Mouse (Mus musculus) MEL (cell line): ENCODE results near the gene Stard5. TPM values are rescaled to one million over a fixed set of nuclear protein-coding genes. Genes with fewer than 3 reads are reported as not detected.

Experiments used
- DNase-seq: peaks from one replicate; pipeline ENCODE4 v3.0.0; 2011; ENCODE audit warnings: low read depth, low spot score
- H3K27ac ChIP-seq: 2 replicates; pipeline ENCODE4 v1.5.1; 2012; ENCODE audit warnings: low read depth, mild to moderate bottlenecking, control low read depth, low read length, moderate library complexity; ENCODE audit not compliant: control insufficient read depth
- H3K27me3 ChIP-seq, 2 experiments: fragments of 150-350 bp in 1 of 2; sonication (generic) in 1 of 2; 2 replicates each; pipeline ENCODE4 v1.6.1; 2012; ENCODE audit warnings: low read length in 2 of 2, mild to moderate bottlenecking in 2 of 2, improper control_type of control experiment in 1 of 2, moderate library complexity in 1 of 2; ENCODE audit not compliant: insufficient read depth in 2 of 2, control insufficient read depth in 1 of 2
- H3K36me3 ChIP-seq, 2 experiments: 2 replicates each; pipeline ENCODE4 v1.6.1; 2012 to 2014; ENCODE audit warnings: low read length in 2 of 2, improper control_type of control experiment in 1 of 2, inconsistent platforms in 1 of 2, mild to moderate bottlenecking in 1 of 2; ENCODE audit not compliant: insufficient read depth in 2 of 2, control insufficient read depth in 1 of 2
- H3K4me1 ChIP-seq, 2 experiments: fragments of 150-350 bp in 1 of 2; sonication (generic) in 1 of 2; 2 replicates each; pipeline ENCODE4 v1.6.1; 2012; ENCODE audit warnings: low read length in 2 of 2, improper control_type of control experiment in 1 of 2, mild to moderate bottlenecking in 1 of 2; ENCODE audit not compliant: insufficient read depth in 2 of 2, control insufficient read depth in 1 of 2
- H3K4me3 ChIP-seq, 2 experiments: fragments of 150-350 bp in 1 of 2; sonication (generic) in 1 of 2; 2 replicates each; pipeline ENCODE4 v1.5.1; 2012; ENCODE audit warnings: low read depth in 2 of 2, low read length in 2 of 2, mild to moderate bottlenecking in 2 of 2, moderate library complexity in 2 of 2, control low read depth in 1 of 2, improper control_type of control experiment in 1 of 2; ENCODE audit not compliant: control insufficient read depth in 1 of 2, insufficient read depth in 1 of 2
- H3K79me2 ChIP-seq: 2 replicates; pipeline ENCODE4 v1.6.1; 2012; ENCODE audit warnings: mild to moderate bottlenecking, low read length, moderate library complexity; ENCODE audit not compliant: control insufficient read depth, poor library complexity, insufficient read depth
- H3K9ac ChIP-seq: 2 replicates; pipeline ENCODE4 v1.6.1; 2012; ENCODE audit warnings: low read depth, mild to moderate bottlenecking, control low read depth, low read length, moderate library complexity; ENCODE audit not compliant: control insufficient read depth, poor library complexity, severe bottlenecking
- H3K9me3 ChIP-seq: fragments of 150-350 bp; sonication (generic); replicated peaks from 2 replicates; pipeline ENCODE4 v1.6.1; 2012; ENCODE audit warnings: mild to moderate bottlenecking, low read length, improper control_type of control experiment, moderate library complexity; ENCODE audit not compliant: insufficient read depth
- BHLHE40 ChIP-seq: IDR thresholded peaks from 2 replicates; pipeline ENCODE4 v1.6.1; 2012; ENCODE audit warnings: low read depth, mild to moderate bottlenecking, inconsistent platforms, low read length, improper control_type of control experiment, borderline replicate concordance
- CTCF ChIP-seq, 3 experiments: IDR thresholded peaks in 2 of 3; conservative IDR thresholded peaks in 1 of 3; 2 replicates each; pipeline ENCODE4 v1.5.1; 2011 to 2012; ENCODE audit warnings: low read length in 3 of 3, low read depth in 2 of 3, mild to moderate bottlenecking in 2 of 3, improper control_type of control experiment in 1 of 3, inconsistent platforms in 1 of 3, mixed read lengths in 1 of 3, moderate library complexity in 1 of 3; ENCODE audit not compliant: control insufficient read depth in 1 of 3, insufficient read depth in 1 of 3, poor library complexity in 1 of 3, severe bottlenecking in 1 of 3
- ELF1 ChIP-seq: IDR thresholded peaks from 2 replicates; pipeline ENCODE4 v1.6.1; 2014; ENCODE audit warnings: low read depth, mild to moderate bottlenecking, inconsistent platforms, low read length, improper control_type of control experiment, moderate library complexity
- ETS1 ChIP-seq: IDR thresholded peaks from 2 replicates; pipeline ENCODE4 v1.6.1; 2012; ENCODE audit warnings: low read depth, mild to moderate bottlenecking, inconsistent platforms, low read length, improper control_type of control experiment, moderate library complexity
- GABPA ChIP-seq: IDR thresholded peaks from 2 replicates; pipeline ENCODE4 v1.6.1; 2012; ENCODE audit warnings: low read depth, mild to moderate bottlenecking, inconsistent platforms, low read length, improper control_type of control experiment, moderate library complexity
- GATA1 ChIP-seq: IDR thresholded peaks from 2 replicates; pipeline ENCODE4 v1.6.1; 2011; ENCODE audit warnings: low read depth, low read length, improper control_type of control experiment
- HCFC1 ChIP-seq: IDR thresholded peaks from 2 replicates; pipeline ENCODE4 v1.6.1; 2012; ENCODE audit warnings: low read depth, mild to moderate bottlenecking, inconsistent platforms, low read length, improper control_type of control experiment, moderate library complexity
- MAFK ChIP-seq: IDR thresholded peaks from 2 replicates; pipeline ENCODE4 v1.6.1; 2011; ENCODE audit warnings: low read depth, mild to moderate bottlenecking, low read length, improper control_type of control experiment, borderline replicate concordance
- MAX ChIP-seq: IDR thresholded peaks from 2 replicates; pipeline ENCODE4 v1.6.1; 2011; ENCODE audit warnings: low read length, improper control_type of control experiment
- MAZ ChIP-seq: IDR thresholded peaks from 2 replicates; pipeline ENCODE4 v1.6.1; 2012; ENCODE audit warnings: low read depth, mild to moderate bottlenecking, inconsistent platforms, low read length, improper control_type of control experiment
- MYB ChIP-seq: IDR thresholded peaks from 2 replicates; pipeline ENCODE4 v1.6.1; 2011; ENCODE audit warnings: mild to moderate bottlenecking, low read depth, low read length, improper control_type of control experiment
- NELFE ChIP-seq: IDR thresholded peaks from 2 replicates; pipeline ENCODE4 v1.6.1; 2011; ENCODE audit warnings: low read depth, low read length, improper control_type of control experiment
- NRF1 ChIP-seq: IDR thresholded peaks from 2 replicates; pipeline ENCODE4 v1.6.1; 2014; ENCODE audit warnings: low read depth, mild to moderate bottlenecking, inconsistent platforms, low read length, improper control_type of control experiment, moderate library complexity; ENCODE audit not compliant: poor library complexity, insufficient read depth, severe bottlenecking
- POLR2A ChIP-seq, 2 experiments: IDR thresholded peaks; 2 replicates each; pipeline ENCODE4 v1.6.1; 2011 to 2012; ENCODE audit warnings: low read length in 2 of 2, mild to moderate bottlenecking in 2 of 2, control low read depth in 1 of 2, improper control_type of control experiment in 1 of 2, low read depth in 1 of 2, moderate library complexity in 1 of 2; ENCODE audit not compliant: control insufficient read depth in 1 of 2, insufficient read depth in 1 of 2, poor library complexity in 1 of 2
- POLR2AphosphoS2 ChIP-seq: IDR thresholded peaks from 2 replicates; pipeline ENCODE4 v1.6.1; 2011; ENCODE audit warnings: low read length, improper control_type of control experiment
- RAD21 ChIP-seq: IDR thresholded peaks from 2 replicates; pipeline ENCODE4 v1.6.1; 2011; ENCODE audit warnings: mild to moderate bottlenecking, low read depth, low read length, improper control_type of control experiment
- SIN3A ChIP-seq: IDR thresholded peaks from 2 replicates; pipeline ENCODE4 v1.6.1; 2012; ENCODE audit warnings: low read length, improper control_type of control experiment, inconsistent platforms
- SMC3 ChIP-seq: IDR thresholded peaks from 2 replicates; pipeline ENCODE4 v1.6.1; 2011; ENCODE audit warnings: low read depth, low read length, improper control_type of control experiment
- TBP ChIP-seq: IDR thresholded peaks from 2 replicates; pipeline ENCODE4 v1.8.0; 2011; ENCODE audit warnings: low read depth, low read length, improper control_type of control experiment
- TCF12 ChIP-seq: IDR thresholded peaks from 2 replicates; pipeline ENCODE4 v1.6.1; 2014; ENCODE audit warnings: low read depth, mild to moderate bottlenecking, inconsistent platforms, low read length, improper control_type of control experiment, moderate library complexity
- UBTF ChIP-seq: IDR thresholded peaks from 2 replicates; pipeline ENCODE4 v1.6.1; 2012; ENCODE audit warnings: low read depth, mild to moderate bottlenecking, inconsistent platforms, low read length, improper control_type of control experiment, moderate library complexity, borderline replicate concordance; ENCODE audit not compliant: insufficient read depth
- USF1 ChIP-seq: IDR thresholded peaks from 2 replicates; pipeline ENCODE4 v1.6.1; 2014; ENCODE audit warnings: low read depth, mild to moderate bottlenecking, inconsistent platforms, low read length, improper control_type of control experiment, moderate library complexity
- USF2 ChIP-seq, 2 experiments: IDR thresholded peaks; 2 replicates each; pipeline ENCODE4 v1.6.1; 2011 to 2012; ENCODE audit warnings: improper control_type of control experiment in 2 of 2, low read length in 2 of 2, borderline replicate concordance in 1 of 2, inconsistent platforms in 1 of 2, low read depth in 1 of 2, mild to moderate bottlenecking in 1 of 2; ENCODE audit not compliant: insufficient read depth in 1 of 2
- ZKSCAN1 ChIP-seq: IDR thresholded peaks from 2 replicates; pipeline ENCODE4 v1.6.1; 2012; ENCODE audit warnings: low read depth, mild to moderate bottlenecking, inconsistent platforms, low read length, improper control_type of control experiment, moderate library complexity
- ZNF384 ChIP-seq: IDR thresholded peaks from 2 replicates; pipeline ENCODE4 v1.6.1; 2012; ENCODE audit warnings: low read depth, mild to moderate bottlenecking, inconsistent platforms, low read length, improper control_type of control experiment
- polyA plus RNA-seq, 2 experiments: library from polyadenylated mRNA; stranded (reverse) in 1 of 2; unstranded in 1 of 2; fragments of >175 nt in 1 of 2; fragments of >200 nt in 1 of 2; gene quantifications; 2 replicates each; pipeline versions ENCODE4 v1.2.1 to v1.2.4; 2012; ENCODE audit warnings: low replicate concordance in 2 of 2, low read depth in 1 of 2; ENCODE audit not compliant: insufficient read length in 2 of 2, insufficient read depth in 1 of 2, missing spikeins in 1 of 2
- total RNA-seq: library from RNA; depleted of rRNA; stranded (reverse); fragments of 300-350 nt; gene quantifications from 2 replicates; pipeline ENCODE4 v1.2.3, GENCODE M21; 2012

Stard5 gene
- total and polyA plus RNA-seq, 3 experiments, result 2.3 to 3.1 TPM; not detected in 1

- Histone ChIP-seq H3K9me3 (no peaks in the 10 kb centered on the region), H3K4me1 (no peaks in the 10 kb centered on the region; a peak in 1 of 4 replicates), H3K4me3 (no peak overlapping the region), H3K27me3 (no peaks in the 10 kb centered on the region), H3K79me2 (no peaks in the 10 kb centered on the region), H3K27ac (no peak overlapping the region), H3K9ac (no peak overlapping the region), H3K36me3 (no peaks in the 10 kb centered on the region)
- DNase-seq, result peak; percentile 30
- TF ChIP-seq CTCF (IDR thresholded peaks at IDR 0.05 in 2 of 3, conservative IDR thresholded peaks at IDR 0.05 in 1 of 3; ENCODE audit: control insufficient read depth in 1 of 3, insufficient read depth in 1 of 3, low read depth in 2 of 3, low read length in 3 of 3, poor library complexity in 1 of 3, severe bottlenecking in 1 of 3) (peak; percentile 45 to 71 (median 54); a peak in 5 of 6 replicates), GATA1 (no peak), ZNF384 (no peak), MAZ (no peak), RAD21 (peak; percentile 45), HCFC1 (no peak), MAX (no peak), POLR2AphosphoS2 (no peak), UBTF (no peak), SMC3 (peak; percentile 52), MAFK (no peak)
Measured at GRCm38 (mm10) chr7:83599913-83600286, 31.9 kb upstream of the Stard5 start.

- Histone ChIP-seq H3K4me1 (no peaks in the 10 kb centered on the region; a peak in 1 of 4 replicates), H3K36me3 (no peaks in the 10 kb centered on the region), H3K9ac (no peak overlapping the region), H3K4me3 (no peak overlapping the region), H3K9me3 (no peaks in the 10 kb centered on the region), H3K79me2 (no peaks in the 10 kb centered on the region), H3K27me3 (no peaks in the 10 kb centered on the region), H3K27ac (no peak overlapping the region)
- TF ChIP-seq MAZ, result no peak
- no peak for TF ChIP-seq HCFC1
- TF ChIP-seq USF2 (IDR thresholded peaks at IDR 0.05; ENCODE audit: borderline replicate concordance in 1 of 2, insufficient read depth in 1 of 2, low read depth in 1 of 2, low read length in 2 of 2), result no peak
- no peak for DNase-seq
Measured at GRCm38 (mm10) chr7:83604180-83604944, 27.4 kb upstream of the Stard5 start.

GRCm38 (mm10) chr7:83606796-83607195, 25.0 kb upstream of the Stard5 start:
- Histone ChIP-seq H3K79me2 (no peaks in the 10 kb centered on the region), H3K27ac (no peak overlapping the region), H3K9me3 (no peaks in the 10 kb centered on the region), H3K4me3 (no peak overlapping the region), H3K27me3 (no peaks in the 10 kb centered on the region), H3K9ac (no peak overlapping the region), H3K4me1 (no peaks in the 10 kb centered on the region), H3K36me3 (no peaks in the 10 kb centered on the region)
- TF ChIP-seq POLR2A (IDR thresholded peaks at IDR 0.05; ENCODE audit: control insufficient read depth in 1 of 2, insufficient read depth in 1 of 2, low read depth in 1 of 2, low read length in 2 of 2, poor library complexity in 1 of 2) (no peak), MYB (no peak), NELFE (no peak), USF1 (no peak), TCF12 (no peak), TBP (no peak), NRF1 (no peak), GATA1 (no peak), GABPA (no peak), MAX (no peak), POLR2AphosphoS2 (no peak), MAZ (no peak), ETS1 (no peak), BHLHE40 (no peak), ZKSCAN1 (no peak), ELF1 (no peak), SIN3A (no peak)
- no peak for DNase-seq
